8 mouse cellular contexts compared by ENCODE assay signal in the genomic region with DNA sequence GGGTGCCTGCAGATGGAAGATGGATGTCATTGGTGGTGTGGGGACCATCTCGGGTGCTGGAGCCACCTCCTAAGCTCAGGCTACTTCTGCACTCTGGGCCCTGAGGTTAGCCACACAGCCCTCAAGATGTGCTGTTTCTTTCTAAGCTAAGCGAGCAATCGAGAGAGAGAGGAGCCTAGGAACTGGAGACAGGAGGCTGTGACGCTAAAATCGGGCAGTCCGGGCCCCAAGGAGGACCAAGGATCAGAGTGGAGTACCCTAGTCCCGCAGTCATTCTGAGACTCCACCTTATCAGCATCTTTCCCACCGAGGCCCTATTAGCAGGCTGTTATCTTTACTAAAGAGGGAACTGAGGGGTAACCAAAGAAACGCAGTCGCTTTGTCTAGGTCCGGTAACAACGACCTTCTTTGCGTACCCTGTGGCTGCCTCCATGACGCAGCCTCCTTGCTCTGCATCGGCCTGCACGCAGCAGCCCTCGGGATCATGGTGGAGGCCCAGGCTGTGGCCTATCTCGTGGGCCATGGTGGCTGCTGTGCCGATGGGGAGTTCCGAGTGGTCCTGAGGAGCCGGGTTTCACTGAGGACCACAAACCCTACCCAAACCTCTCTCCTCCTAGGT. TPM values are rescaled to one million over a fixed set of nuclear protein-coding genes. Genes with fewer than 3 reads are reported as not detected.
A peak's percentile ranks its signal among the peaks of the same experiment; 100 is the strongest.
DNase-seq lines count a peak whose midpoint lies in the region; ATAC-seq and TF ChIP-seq lines count a peak whose summit lies in the region.

No protein-coding gene starts in this region.

- no peaks in the 10 kb centered on the region for H3K36me3 ChIP-seq in heart, embryonic 13.5 days
- no peaks in the 10 kb centered on the region for H3K36me3 ChIP-seq in hindbrain, embryonic 11.5 days (ENCODE audit: control insufficient read depth, insufficient read depth, low read length)
- H3K36me3 ChIP-seq in midbrain, embryonic 12.5 days, result no peaks in the 10 kb centered on the region

- no peaks in the 10 kb centered on the region for H3K9me3 ChIP-seq in heart, embryonic 13.5 days
- H3K9me3 ChIP-seq in hindbrain, embryonic 11.5 days (ENCODE audit: control insufficient read depth, low read length), result no peaks in the 10 kb centered on the region
- no peaks in the 10 kb centered on the region for H3K9me3 ChIP-seq in midbrain, embryonic 12.5 days

- H3K27me3 ChIP-seq in heart, embryonic 13.5 days (replicated peaks), result peaks cover 80% of the 10 kb centered on the region
- peaks cover 45% of the 10 kb centered on the region for H3K27me3 ChIP-seq in hindbrain, embryonic 11.5 days (ENCODE audit: control insufficient read depth, insufficient read depth, low read length)
- peaks cover 75% of the 10 kb centered on the region for H3K27me3 ChIP-seq in midbrain, embryonic 12.5 days

- TF ChIP-seq CTCF in bone marrow macrophage, adult 2 months (IDR thresholded peaks at IDR 0.05; ENCODE audit: low read depth, low read length), result no peak

- 4% methylated on average over 21 of the region's 21 CpGs for WGBS in heart, embryonic 13.5 days
- 2% methylated on average over 21 of the region's 21 CpGs for WGBS in hindbrain, embryonic 11.5 days
- 2% methylated on average over 21 of the region's 21 CpGs for WGBS in midbrain, embryonic 12.5 days

- peak overlapping the region; percentile 44 for H3K4me3 ChIP-seq in heart, embryonic 13.5 days
- peak overlapping the region; percentile 39 for H3K4me3 ChIP-seq in bone marrow macrophage, adult 2 months (ENCODE audit: insufficient read depth, low read length)
- H3K4me3 ChIP-seq in hindbrain, embryonic 11.5 days (ENCODE audit: low read depth, low read length), result peak overlapping the region; percentile 15; the same call in 1 of the 2 replicates
- peak overlapping the region; percentile 31 for H3K4me3 ChIP-seq in midbrain, embryonic 12.5 days

- peak overlapping the region; percentile 64 for H3K9ac ChIP-seq in heart, embryonic 13.5 days
- no peak overlapping the region for H3K9ac ChIP-seq in hindbrain, embryonic 11.5 days (ENCODE audit: low read depth, low read length)
- H3K9ac ChIP-seq in midbrain, embryonic 12.5 days (replicated peaks), result peak overlapping the region; percentile 21; the same call in 1 of the 2 replicates

- peaks cover 46% of the 10 kb centered on the region for H3K4me1 ChIP-seq in heart, embryonic 13.5 days
- H3K4me1 ChIP-seq in bone marrow macrophage, adult 2 months (ENCODE audit: control insufficient read depth, insufficient read depth, low read length), result peaks cover 13% of the 10 kb centered on the region
- H3K4me1 ChIP-seq in hindbrain, embryonic 11.5 days (replicated peaks; ENCODE audit: control insufficient read depth, insufficient read depth, low read length), result peaks cover 5% of the 10 kb centered on the region
- H3K4me1 ChIP-seq in midbrain, embryonic 12.5 days, result peaks cover 21% of the 10 kb centered on the region

- H3K4me2 ChIP-seq in heart, embryonic 13.5 days, result peak overlapping the region; percentile 65
- peak overlapping the region; percentile 43 for H3K4me2 ChIP-seq in hindbrain, embryonic 11.5 days (replicated peaks; ENCODE audit: low read depth, low read length)
- peak overlapping the region; percentile 47 for H3K4me2 ChIP-seq in midbrain, embryonic 12.5 days (replicated peaks)

- H3K27ac ChIP-seq in heart, embryonic 13.5 days (replicated peaks), result no peak overlapping the region
- H3K27ac ChIP-seq in bone marrow macrophage, adult 2 months (ENCODE audit: insufficient read depth, low read depth, low read length), result no peak overlapping the region
- H3K27ac ChIP-seq in hindbrain, embryonic 11.5 days (ENCODE audit: low read depth, low read length), result no peak overlapping the region
- H3K27ac ChIP-seq in midbrain, embryonic 12.5 days (replicated peaks), result no peak overlapping the region

- DNase-seq in heart, adult 8-10 months (ENCODE audit: low spot score), result no peak
- peak; percentile 55 for DNase-seq in hindbrain, embryonic 11.5 days (ENCODE audit: low spot score)
- DNase-seq in cerebellum, postnatal 4 days (ENCODE audit: low spot score in 2 of 2), result no peak
- no peak for DNase-seq in ovary, adult 18-20 months (ENCODE audit: low spot score)
- no peak for DNase-seq in cerebellum, adult 8-10 months

- no peak for ATAC-seq in heart, embryonic 13.5 days (ENCODE audit: extremely low read depth, insufficient number of reproducible peaks, low FRiP score, low TSS enrichment)
- ATAC-seq in hindbrain, embryonic 11.5 days (ENCODE audit: low FRiP score), result 0 out of 2 replicates have a peak, but pooled peaks have one; percentile 17
- ATAC-seq in midbrain, embryonic 12.5 days (ENCODE audit: low FRiP score, low read depth), result no peak

- no peak for TF ChIP-seq POLR2A in bone marrow macrophage, adult 2 months (IDR thresholded peaks at IDR 0.05; ENCODE audit: borderline replicate concordance, low read depth, low read length)

RNA-seq across cellular contexts. Expression of gene Adam33, which starts 8.9 kb away (rescaled TPM):
- 11.7 and 12.8 TPM in 2 replicates for polyA plus RNA-seq in heart, embryonic 13.5 days (2015; fragmentation: Nextera tagmentation; extraction: Ambion mirVana)
- total RNA-seq in heart, adult 8-10 months (2022), result 1 to 10 TPM; 1.1 to 1.9 (median 1.7) TPM
- polyA plus RNA-seq in bone marrow macrophage, adult 2 months (2012; ENCODE audit: insufficient read depth, insufficient read length, missing spikeins), result 12.8 and 13.6 TPM in 2 replicates
- 0.54 and 0.66 TPM in 2 replicates for polyA plus RNA-seq in hindbrain, embryonic 11.5 days (2014; fragmentation: Nextera tagmentation; extraction: Ambion mirVana)
- polyA plus RNA-seq in midbrain, embryonic 12.5 days (2016; fragmentation: Nextera tagmentation; extraction: Ambion mirVana), result 2.0 and 2.1 TPM in 2 replicates

RNA-seq across cellular contexts. Expression of gene Gfra4, which starts 11.9 kb away (rescaled TPM):
- polyA plus RNA-seq in heart, embryonic 13.5 days (2015; fragmentation: Nextera tagmentation; extraction: Ambion mirVana), result 3.2 and 3.4 TPM in 2 replicates
- 10 to 100 TPM in 1 of 4 experiments, 1 to 10 TPM in 3; 7.4 to 13.3 (median 9.0) TPM for total RNA-seq in heart, adult 8-10 months (2022)
- polyA plus RNA-seq in bone marrow macrophage, adult 2 months (2012; ENCODE audit: insufficient read depth, insufficient read length, missing spikeins), result 0.96 and 1.5 TPM in 2 replicates
- polyA plus RNA-seq in hindbrain, embryonic 11.5 days (2014; fragmentation: Nextera tagmentation; extraction: Ambion mirVana), result 5.6 and 6.1 TPM in 2 replicates
- 5.9 and 6.8 TPM in 2 replicates for polyA plus RNA-seq in midbrain, embryonic 12.5 days (2016; fragmentation: Nextera tagmentation; extraction: Ambion mirVana)

RNA-seq across cellular contexts. Expression of gene Siglec1, which starts 31.8 kb away (rescaled TPM):
- 0.31 and 0.33 TPM in 2 replicates for polyA plus RNA-seq in heart, embryonic 13.5 days (2015; fragmentation: Nextera tagmentation; extraction: Ambion mirVana)
- 1 to 10 TPM in 3 of 4 experiments, under 1 TPM in 1; 0.98 to 2.4 (median 1.5) TPM for total RNA-seq in heart, adult 8-10 months (2022)
- 164 and 219 TPM in 2 replicates for polyA plus RNA-seq in bone marrow macrophage, adult 2 months (2012; ENCODE audit: insufficient read depth, insufficient read length, missing spikeins)
- 0.10 and 0.15 TPM in 2 replicates for polyA plus RNA-seq in hindbrain, embryonic 11.5 days (2014; fragmentation: Nextera tagmentation; extraction: Ambion mirVana)
- 0.13 and 0.27 TPM in 2 replicates for polyA plus RNA-seq in midbrain, embryonic 12.5 days (2016; fragmentation: Nextera tagmentation; extraction: Ambion mirVana)

Comparison
In these comparisons a context has a peak if more than half of its experiments do, and no peak if none do; other contexts are left out.
1. RNA of gene Siglec1, which starts 31.8 kb away (polyA plus RNA-seq): 164 to 219 TPM in bone marrow macrophage, adult 2 months; 0.31 to 0.33 TPM in heart, embryonic 13.5 days, 0.13 to 0.27 TPM in midbrain, embryonic 12.5 days and 0.10 to 0.15 TPM in hindbrain, embryonic 11.5 days; every median in the first group is over 100 times any median in the second.
2. Peak in every context shown above with its lines, with median percentiles within 50 percentile points of each other: H3K4me2 ChIP-seq and H3K4me3 ChIP-seq.